Mouse (Mus musculus) lung, adult 18-20 months (tissue): ENCODE measurements around the gene Tnfsf4.

ENCODE experiments used
- DNase-seq, 2 experiments: peaks; one replicate each; pipeline ENCODE4 v3.0.0; 2022; ENCODE audit warnings: mixed read lengths in 2 of 2

Tnfsf4 gene

GRCm38 (mm10) chr1:161394931-161395459, at the start of gene Tnfsf4:
Gene Tnfsf4, plus strand, starts transcription at chr1:161395409.
- no peak for DNase-seq

- no peak for DNase-seq
Measured at GRCm38 (mm10) chr1:161350981-161351380, 44.2 kb upstream of the Tnfsf4 start.

- no peak for DNase-seq
Measured at GRCm38 (mm10) chr1:161365006-161365405, 30.2 kb upstream of the Tnfsf4 start.

- DNase-seq = no peak
Measured at GRCm38 (mm10) chr1:161371919-161372318, 23.3 kb upstream of the Tnfsf4 start.

- no peak for DNase-seq
Measured at GRCm38 (mm10) chr1:161375866-161376265, 19.3 kb upstream of the Tnfsf4 start.

- DNase-seq = no peak
Measured at GRCm38 (mm10) chr1:161378571-161378970, 16.6 kb upstream of the Tnfsf4 start.

- DNase-seq = peak in 1 of 2 experiments; percentile 17
Measured at GRCm38 (mm10) chr1:161379685-161380424, 15.4 kb upstream of the Tnfsf4 start.

GRCm38 (mm10) chr1:161380425-161380780, 14.8 kb upstream of the Tnfsf4 start:
- DNase-seq = no peak

GRCm38 (mm10) chr1:161390066-161390465, 5.1 kb upstream of the Tnfsf4 start:
- no peak for DNase-seq

- DNase-seq = no peak
Measured at GRCm38 (mm10) chr1:161392906-161393305, 2.3 kb upstream of the Tnfsf4 start.

GRCm38 (mm10) chr1:161395610-161396009, 401 bp downstream of the Tnfsf4 start:
- no peak for DNase-seq

GRCm38 (mm10) chr1:161396351-161396750, 1.1 kb downstream of the Tnfsf4 start:
- no peak for DNase-seq

GRCm38 (mm10) chr1:161400126-161400525, 4.9 kb downstream of the Tnfsf4 start:
- DNase-seq = peak; percentile 56 to 66

GRCm38 (mm10) chr1:161403061-161403460, 7.9 kb downstream of the Tnfsf4 start:
- no peak for DNase-seq

- no peak for DNase-seq
Measured at GRCm38 (mm10) chr1:161406480-161406879, 11.3 kb downstream of the Tnfsf4 start.

GRCm38 (mm10) chr1:161419926-161420325, 24.7 kb downstream of the Tnfsf4 start:
- DNase-seq = no peak

- no peak for DNase-seq
Measured at GRCm38 (mm10) chr1:161420646-161421045, 25.4 kb downstream of the Tnfsf4 start.

GRCm38 (mm10) chr1:161426277-161427056, 31.3 kb downstream of the Tnfsf4 start:
- no peak for DNase-seq

GRCm38 (mm10) chr1:161427057-161427311, 31.8 kb downstream of the Tnfsf4 start:
- no peak for DNase-seq

GRCm38 (mm10) chr1:161435781-161436180, 40.6 kb downstream of the Tnfsf4 start:
- no peak for DNase-seq

- DNase-seq = no peak
Measured at GRCm38 (mm10) chr1:161436503-161436902, 41.3 kb downstream of the Tnfsf4 start.

GRCm38 (mm10) chr1:161444858-161445257, 49.6 kb downstream of the Tnfsf4 start:
- DNase-seq = peak; percentile 21 to 63

- peak; percentile 15 to 35 for DNase-seq
Measured at GRCm38 (mm10) chr1:161451683-161452245, 56.6 kb downstream of the Tnfsf4 start.

- DNase-seq = no peak
Measured at GRCm38 (mm10) chr1:161452250-161452649, 57.0 kb downstream of the Tnfsf4 start.
